Mouse (Mus musculus): ENCODE results near the gene 9930104L06Rik. TPM values are rescaled to one million over a fixed set of nuclear protein-coding genes. Genes with fewer than 3 reads are reported as not detected.
A peak's percentile ranks its signal among the peaks of the same experiment; 100 is the strongest.
"Not testable (repeated sequence)": the region's sequence is repeated elsewhere in the genome, so short reads cannot be mapped to it uniquely, and the experiment has no call there.

Gene 9930104L06Rik
- polyA plus RNA-seq, 1 experiment from 2014 or later: 13.1 TPM

- H3K27me3 ChIP-seq; H3K4me3 ChIP-seq; H3K9me3 ChIP-seq; H3K4me2 ChIP-seq; H3K27ac ChIP-seq; H3K9ac ChIP-seq; ATAC-seq (ENCODE audit: borderline replicate concordance, extremely low read depth, low FRiP score, low TSS enrichment): not testable (repeated sequence)
- Histone ChIP-seq H3K36me3 (peaks cover 23% of the 10 kb centered on the region), H3K4me1 (peaks cover 18% of the 10 kb centered on the region)
- 93% methylated on average over 4 of the region's 4 CpGs for WGBS
Measured at GRCm38 (mm10) chr4:124939211-124939610, 2.4 kb downstream of the 9930104L06Rik start, which contains the start of gene Cdca8. Gene Cdca8, minus strand, starts transcription at chr4:124939311.

- peaks cover under 1% of the 10 kb centered on the region; the same call in 1 of the 2 replicates for H3K4me1 ChIP-seq
- peaks cover 23% of the 10 kb centered on the region for H3K36me3 ChIP-seq
- WGBS: 6% methylated on average over 4 of the region's 4 CpGs
- H3K9ac ChIP-seq: no peak overlapping the region
- H3K27me3 ChIP-seq: no peaks in the 10 kb centered on the region
- no peaks in the 10 kb centered on the region for H3K9me3 ChIP-seq
- H3K27ac ChIP-seq: no peak overlapping the region
- H3K4me3 ChIP-seq: no peak overlapping the region
- peak; percentile 36; the same call in 1 of the 2 replicates for ATAC-seq (ENCODE audit: borderline replicate concordance, extremely low read depth, low FRiP score, low TSS enrichment)
- H3K4me2 ChIP-seq: no peak overlapping the region
Measured at GRCm38 (mm10) chr4:124943022-124943421, 6.2 kb downstream of the 9930104L06Rik start.

GRCm38 (mm10) chr4:124943781-124944180, 6.9 kb downstream of the 9930104L06Rik start:
- ATAC-seq (ENCODE audit: borderline replicate concordance, extremely low read depth, low FRiP score, low TSS enrichment): no peak
- Histone ChIP-seq H3K9ac (no peak overlapping the region), H3K27ac (no peak overlapping the region), H3K4me2 (no peak overlapping the region), H3K4me3 (no peak overlapping the region), H3K36me3 (peaks cover 22% of the 10 kb centered on the region), H3K4me1 (no peaks in the 10 kb centered on the region), H3K9me3 (no peaks in the 10 kb centered on the region), H3K27me3 (no peaks in the 10 kb centered on the region)
- 82% methylated on average over 5 of the region's 5 CpGs for WGBS

- peaks cover 13% of the 10 kb centered on the region for H3K36me3 ChIP-seq
- no peak overlapping the region for H3K4me3 ChIP-seq
- 0 out of 2 replicates have a peak, but pooled peaks cover 3% of the 10 kb centered on the region for H3K4me1 ChIP-seq
- no peak for ATAC-seq (ENCODE audit: borderline replicate concordance, extremely low read depth, low FRiP score, low TSS enrichment)
- no peak overlapping the region for H3K9ac ChIP-seq
- no peak overlapping the region for H3K27ac ChIP-seq
- no peaks in the 10 kb centered on the region for H3K9me3 ChIP-seq
- no peaks in the 10 kb centered on the region; the same call in 1 of the 2 replicates for H3K27me3 ChIP-seq
- 54% methylated on average over 2 of the region's 2 CpGs for WGBS
- no peak overlapping the region for H3K4me2 ChIP-seq
Measured at GRCm38 (mm10) chr4:124944961-124945360, 8.1 kb downstream of the 9930104L06Rik start.

GRCm38 (mm10) chr4:124949488-124949887, 12.6 kb downstream of the 9930104L06Rik start:
- Histone ChIP-seq H3K4me2 (no peak overlapping the region), H3K27me3 (no peaks in the 10 kb centered on the region; the same call in 1 of the 2 replicates), H3K36me3 (no peaks in the 10 kb centered on the region), H3K4me3 (no peak overlapping the region), H3K4me1 (peaks cover 30% of the 10 kb centered on the region; the same call in 1 of the 2 replicates), H3K9ac (no peak overlapping the region), H3K27ac (no peak overlapping the region), H3K9me3 (no peaks in the 10 kb centered on the region)
- WGBS: 75% methylated on average over 3 of the region's 3 CpGs
- no peak for ATAC-seq (ENCODE audit: borderline replicate concordance, extremely low read depth, low FRiP score, low TSS enrichment)

- Histone ChIP-seq H3K4me3 (no peak overlapping the region), H3K4me2 (peak overlapping the region; percentile 27; the same call in 1 of the 2 replicates), H3K27ac (peak overlapping the region; percentile 75), H3K9me3 (no peaks in the 10 kb centered on the region), H3K9ac (no peak overlapping the region), H3K27me3 (peaks cover 4% of the 10 kb centered on the region; the same call in 1 of the 2 replicates), H3K4me1 (peaks cover 30% of the 10 kb centered on the region; the same call in 1 of the 2 replicates), H3K36me3 (no peaks in the 10 kb centered on the region)
- ATAC-seq (ENCODE audit: borderline replicate concordance, extremely low read depth, low FRiP score, low TSS enrichment): peak; percentile 78; the same call in 1 of the 2 replicates
- WGBS: 40% methylated on average over 21 of the region's 21 CpGs
Measured at GRCm38 (mm10) chr4:124950181-124951035, 13.6 kb downstream of the 9930104L06Rik start.

GRCm38 (mm10) chr4:124951036-124951433, 14.2 kb downstream of the 9930104L06Rik start:
- whole genome bisulfite sequencing: 23% methylated on average over 10 of the region's 10 CpGs
- H3K27me3 ChIP-seq: peaks cover 4% of the 10 kb centered on the region; the same call in 1 of the 2 replicates
- ATAC-seq (ENCODE audit: borderline replicate concordance, extremely low read depth, low FRiP score, low TSS enrichment): peak; percentile 56; the same call in 1 of the 2 replicates
- no peaks in the 10 kb centered on the region for H3K9me3 ChIP-seq
- peaks cover 30% of the 10 kb centered on the region; the same call in 1 of the 2 replicates for H3K4me1 ChIP-seq
- H3K36me3 ChIP-seq: no peaks in the 10 kb centered on the region
- no peak overlapping the region for H3K9ac ChIP-seq
- peak overlapping the region; percentile 27 for H3K4me2 ChIP-seq
- no peak overlapping the region for H3K4me3 ChIP-seq
- H3K27ac ChIP-seq: peak overlapping the region; percentile 75

GRCm38 (mm10) chr4:124953546-124953945, 16.7 kb downstream of the 9930104L06Rik start:
- H3K4me2 ChIP-seq: no peak overlapping the region
- no peak overlapping the region for H3K4me3 ChIP-seq
- 42% methylated on average over 4 of the region's 4 CpGs for WGBS
- no peaks in the 10 kb centered on the region for H3K9me3 ChIP-seq
- peaks cover 30% of the 10 kb centered on the region; the same call in 1 of the 2 replicates for H3K4me1 ChIP-seq
- peaks cover 4% of the 10 kb centered on the region; the same call in 1 of the 2 replicates for H3K27me3 ChIP-seq
- ATAC-seq (ENCODE audit: borderline replicate concordance, extremely low read depth, low FRiP score, low TSS enrichment): 0 out of 2 replicates have a peak, but pooled peaks have one; percentile 33
- no peak overlapping the region for H3K27ac ChIP-seq
- H3K36me3 ChIP-seq: no peaks in the 10 kb centered on the region
- no peak overlapping the region for H3K9ac ChIP-seq

GRCm38 (mm10) chr4:124957284-124957683, 20.4 kb downstream of the 9930104L06Rik start:
- Histone ChIP-seq H3K36me3 (no peaks in the 10 kb centered on the region), H3K9ac (no peak overlapping the region), H3K27me3 (peaks cover 9% of the 10 kb centered on the region; the same call in 1 of the 2 replicates), H3K9me3 (no peaks in the 10 kb centered on the region), H3K27ac (no peak overlapping the region), H3K4me1 (peaks cover 11% of the 10 kb centered on the region; the same call in 1 of the 2 replicates), H3K4me3 (no peak overlapping the region), H3K4me2 (no peak overlapping the region)
- WGBS: 75% methylated on average over 2 of the region's 2 CpGs
- ATAC-seq (ENCODE audit: borderline replicate concordance, extremely low read depth, low FRiP score, low TSS enrichment): no peak

GRCm38 (mm10) chr4:124959062-124959461, 22.2 kb downstream of the 9930104L06Rik start:
- 42% methylated on average over 11 of the region's 11 CpGs for WGBS
- no peak overlapping the region for H3K27ac ChIP-seq
- no peak overlapping the region for H3K4me3 ChIP-seq
- no peaks in the 10 kb centered on the region for H3K36me3 ChIP-seq
- H3K9ac ChIP-seq: no peak overlapping the region
- no peaks in the 10 kb centered on the region for H3K9me3 ChIP-seq
- H3K4me2 ChIP-seq: no peak overlapping the region
- H3K4me1 ChIP-seq: no peaks in the 10 kb centered on the region; the same call in 1 of the 2 replicates
- peak; percentile 62; the same call in 1 of the 2 replicates for ATAC-seq (ENCODE audit: borderline replicate concordance, extremely low read depth, low FRiP score, low TSS enrichment)
- H3K27me3 ChIP-seq: peaks cover 9% of the 10 kb centered on the region; the same call in 1 of the 2 replicates

GRCm38 (mm10) chr4:124960940-124961339, 24.1 kb downstream of the 9930104L06Rik start:
- ATAC-seq (ENCODE audit: borderline replicate concordance, extremely low read depth, low FRiP score, low TSS enrichment): no peak
- Histone ChIP-seq H3K9me3 (no peaks in the 10 kb centered on the region), H3K27ac (no peak overlapping the region), H3K27me3 (peaks cover 4% of the 10 kb centered on the region; the same call in 1 of the 2 replicates), H3K4me2 (no peak overlapping the region), H3K4me1 (no peaks in the 10 kb centered on the region; the same call in 1 of the 2 replicates), H3K36me3 (no peaks in the 10 kb centered on the region), H3K9ac (no peak overlapping the region), H3K4me3 (no peak overlapping the region)
- WGBS: 87% methylated on average over 11 of the region's 11 CpGs

All from lung, embryonic 15.5 days (tissue).